Mouse (Mus musculus): ENCODE data around the gene Olfr922. TPM values are rescaled to one million over a fixed set of nuclear protein-coding genes. Genes with fewer than 3 reads are reported as not detected.

Olfr922 gene
- not detected for polyA plus RNA-seq (2014; fragmentation: Illumina TruSeq; extraction: RNeasy Lipid Tissue Mini Kit (QIAGEN cat#74804); ENCODE audit: low read depth, low replicate concordance)

GRCm38 (mm10) chr9:38814314-38814713 is at the start of gene Olfr922:
TSS of gene Olfr922 (plus strand) at chr9:38814614.

DNA sequence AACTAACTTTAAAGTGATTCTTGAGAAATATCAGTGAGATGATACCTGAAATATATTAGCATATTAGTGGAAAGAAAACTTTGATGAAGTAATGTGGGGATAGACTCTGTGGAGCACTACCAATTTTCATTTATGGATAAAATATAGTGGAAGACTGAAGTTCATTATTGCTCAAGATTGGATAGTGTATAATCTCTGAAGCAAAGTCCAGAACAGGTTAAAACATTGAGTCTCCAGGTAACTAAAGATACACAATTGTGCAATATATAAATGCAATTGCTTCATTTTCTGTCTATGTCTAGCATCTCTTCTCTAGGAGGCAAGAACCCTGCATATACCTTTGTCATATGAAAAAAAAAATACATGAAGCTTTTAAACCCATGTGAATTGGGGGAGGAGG is 41.6 kb upstream of the Olfr922 start, which contains the start of gene Olfr921:
Olfr921 (plus strand) TSS at position 301 of the 400 bp plus-strand sequence.

DNA sequence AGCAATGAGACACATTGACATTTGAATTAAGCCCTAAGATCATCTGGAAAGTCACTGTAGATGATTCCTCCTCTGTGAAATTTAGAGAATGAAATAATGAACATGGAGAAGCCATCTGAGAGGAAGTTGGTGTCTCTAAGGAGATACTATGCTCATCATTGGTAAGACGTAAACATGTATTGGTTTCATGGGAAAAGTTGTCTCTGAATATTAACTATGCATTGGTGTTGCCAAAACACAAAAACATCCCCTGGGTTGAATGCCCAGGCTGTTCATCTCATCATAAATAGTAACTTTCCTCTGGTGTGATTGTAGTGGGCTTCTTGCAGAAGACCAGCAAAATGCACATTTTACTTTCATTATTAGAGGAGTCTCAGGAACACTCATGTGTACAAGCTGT is 11.8 kb downstream of the Olfr922 start, which contains the start of gene Olfr923:
Olfr923 (plus strand) TSS at position 301 of the 400 bp plus-strand sequence.

DNA sequence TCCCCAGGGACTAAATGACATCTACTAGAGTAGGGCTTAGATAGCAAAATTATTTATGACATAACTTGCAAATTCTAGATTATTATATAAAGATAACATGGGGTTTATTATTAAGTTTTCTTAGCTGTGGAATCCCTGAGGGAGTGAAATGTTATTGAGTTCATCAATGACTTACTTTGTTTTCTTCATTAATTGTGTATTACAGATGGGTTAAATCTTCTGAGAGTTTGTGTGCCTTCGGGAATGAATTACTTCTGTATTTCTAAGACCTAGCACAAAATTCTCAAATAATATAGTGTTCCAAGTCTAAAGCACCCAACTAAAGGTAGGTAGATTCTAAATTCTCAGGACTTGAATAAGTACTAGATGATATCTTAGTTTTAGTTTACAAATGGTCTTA is 29.7 kb downstream of the Olfr922 start, which contains the start of gene Olfr924:
Olfr924 (plus strand) TSS at position 301 of the 400 bp plus-strand sequence.

GRCm38 (mm10) chr9:38854760-38855159 is 40.3 kb downstream of the Olfr922 start, which contains the start of gene Olfr26:
TSS of gene Olfr26 (plus strand) at chr9:38855060.

Other genes with a start within 250 kb of the Olfr922 start
- gene Olfr912, start 234.4 kb upstream of the Olfr922 start, polyA plus RNA-seq (2014; fragmentation: Illumina TruSeq; extraction: RNeasy Lipid Tissue Mini Kit (QIAGEN cat#74804); ENCODE audit: low read depth, low replicate concordance), result not detected
- gene Olfr913, start 221.9 kb upstream of the Olfr922 start, polyA plus RNA-seq (2014; fragmentation: Illumina TruSeq; extraction: RNeasy Lipid Tissue Mini Kit (QIAGEN cat#74804); ENCODE audit: low read depth, low replicate concordance), result not detected
- not detected for gene Olfr914, start 209.5 kb upstream of the Olfr922 start, polyA plus RNA-seq (2014; fragmentation: Illumina TruSeq; extraction: RNeasy Lipid Tissue Mini Kit (QIAGEN cat#74804); ENCODE audit: low read depth, low replicate concordance)
- gene Olfr916, start 154.7 kb upstream of the Olfr922 start, polyA plus RNA-seq (2014; fragmentation: Illumina TruSeq; extraction: RNeasy Lipid Tissue Mini Kit (QIAGEN cat#74804); ENCODE audit: low read depth, low replicate concordance), result not detected
- gene Olfr917, start 148.8 kb upstream of the Olfr922 start, polyA plus RNA-seq (2014; fragmentation: Illumina TruSeq; extraction: RNeasy Lipid Tissue Mini Kit (QIAGEN cat#74804); ENCODE audit: low read depth, low replicate concordance), result not detected
- gene Olfr918, start 140.0 kb upstream of the Olfr922 start, polyA plus RNA-seq (2014; fragmentation: Illumina TruSeq; extraction: RNeasy Lipid Tissue Mini Kit (QIAGEN cat#74804); ENCODE audit: low read depth, low replicate concordance), result not detected
- not detected for gene Olfr919, start 110.9 kb upstream of the Olfr922 start, polyA plus RNA-seq (2014; fragmentation: Illumina TruSeq; extraction: RNeasy Lipid Tissue Mini Kit (QIAGEN cat#74804); ENCODE audit: low read depth, low replicate concordance)
- gene Vwa5a, start 96.3 kb upstream of the Olfr922 start, polyA plus RNA-seq (2014; fragmentation: Illumina TruSeq; extraction: RNeasy Lipid Tissue Mini Kit (QIAGEN cat#74804); ENCODE audit: low read depth, low replicate concordance), result 120 TPM
- 2.5 TPM for gene Olfr920, start 62.3 kb upstream of the Olfr922 start, polyA plus RNA-seq (2014; fragmentation: Illumina TruSeq; extraction: RNeasy Lipid Tissue Mini Kit (QIAGEN cat#74804); ENCODE audit: low read depth, low replicate concordance)
- not detected for gene Olfr921, start 41.5 kb upstream of the Olfr922 start, polyA plus RNA-seq (2014; fragmentation: Illumina TruSeq; extraction: RNeasy Lipid Tissue Mini Kit (QIAGEN cat#74804); ENCODE audit: low read depth, low replicate concordance)
- gene Olfr923, start 11.9 kb downstream of the Olfr922 start, polyA plus RNA-seq (2014; fragmentation: Illumina TruSeq; extraction: RNeasy Lipid Tissue Mini Kit (QIAGEN cat#74804); ENCODE audit: low read depth, low replicate concordance), result not detected
- not detected for gene Olfr924, start 29.8 kb downstream of the Olfr922 start, polyA plus RNA-seq (2014; fragmentation: Illumina TruSeq; extraction: RNeasy Lipid Tissue Mini Kit (QIAGEN cat#74804); ENCODE audit: low read depth, low replicate concordance)
- not detected for gene Olfr26, start 40.4 kb downstream of the Olfr922 start, polyA plus RNA-seq (2014; fragmentation: Illumina TruSeq; extraction: RNeasy Lipid Tissue Mini Kit (QIAGEN cat#74804); ENCODE audit: low read depth, low replicate concordance)
- gene Olfr926, start 62.5 kb downstream of the Olfr922 start, polyA plus RNA-seq (2014; fragmentation: Illumina TruSeq; extraction: RNeasy Lipid Tissue Mini Kit (QIAGEN cat#74804); ENCODE audit: low read depth, low replicate concordance), result not detected
- not detected for gene Olfr930, start 115.2 kb downstream of the Olfr922 start, polyA plus RNA-seq (2014; fragmentation: Illumina TruSeq; extraction: RNeasy Lipid Tissue Mini Kit (QIAGEN cat#74804); ENCODE audit: low read depth, low replicate concordance)
- not detected for gene Olfr933, start 157.7 kb downstream of the Olfr922 start, polyA plus RNA-seq (2014; fragmentation: Illumina TruSeq; extraction: RNeasy Lipid Tissue Mini Kit (QIAGEN cat#74804); ENCODE audit: low read depth, low replicate concordance)
- not detected for gene Olfr934, start 173.7 kb downstream of the Olfr922 start, polyA plus RNA-seq (2014; fragmentation: Illumina TruSeq; extraction: RNeasy Lipid Tissue Mini Kit (QIAGEN cat#74804); ENCODE audit: low read depth, low replicate concordance)
- not detected for gene Olfr935, start 185.1 kb downstream of the Olfr922 start, polyA plus RNA-seq (2014; fragmentation: Illumina TruSeq; extraction: RNeasy Lipid Tissue Mini Kit (QIAGEN cat#74804); ENCODE audit: low read depth, low replicate concordance)
- gene Olfr146, start 208.8 kb downstream of the Olfr922 start, polyA plus RNA-seq (2014; fragmentation: Illumina TruSeq; extraction: RNeasy Lipid Tissue Mini Kit (QIAGEN cat#74804); ENCODE audit: low read depth, low replicate concordance), result not detected